Mouse (Mus musculus) intestine, embryonic 14.5 days (tissue): ENCODE results near the gene Reep1. TPM values are rescaled to one million over a fixed set of nuclear protein-coding genes. Genes with fewer than 3 reads are reported as not detected.

ENCODE experiments used
- ATAC-seq: fragments of 200-750 bp; cut with Nextera tagmentation; replicated peaks from 2 replicates; pipeline ENCODE4 v1.8.0; 2017; ENCODE audit warnings: low read depth, moderate number of reproducible peaks, moderate TSS enrichment, moderate library complexity; ENCODE audit not compliant: low FRiP score, low TSS enrichment
- DNase-seq: peaks from one replicate; pipeline ENCODE4 v3.0.0-alpha.2; 2018; ENCODE audit warnings: low spot score
- H3K27ac ChIP-seq: fragments of 300-500 bp; sonication (generic); 2 replicates; pipeline ENCODE4 v1.5.1; 2014; ENCODE audit warnings: low read depth, mild to moderate bottlenecking, control low read depth
- H3K27me3 ChIP-seq: fragments of 300-500 bp; sonication (generic); replicated peaks from 2 replicates; pipeline ENCODE4 v1.6.1; 2014; ENCODE audit warnings: low read length, control low read depth; ENCODE audit not compliant: control insufficient read depth, insufficient read depth
- H3K36me3 ChIP-seq: fragments of 300-500 bp; sonication (generic); 2 replicates; pipeline ENCODE4 v1.6.1; 2014; ENCODE audit warnings: low read length, control low read depth; ENCODE audit not compliant: control insufficient read depth, insufficient read depth
- H3K4me1 ChIP-seq: fragments of 300-500 bp; sonication (generic); replicated peaks from 2 replicates; pipeline ENCODE4 v1.6.1; 2014; ENCODE audit warnings: low read length, control low read depth, mixed read lengths; ENCODE audit not compliant: control insufficient read depth, insufficient read depth
- H3K4me2 ChIP-seq: fragments of 300-500 bp; sonication (generic); 2 replicates; pipeline ENCODE4 v1.6.1; 2014; ENCODE audit warnings: low read length
- H3K4me3 ChIP-seq: fragments of 300-500 bp; sonication (generic); 2 replicates; pipeline ENCODE4 v1.5.1; 2014; ENCODE audit warnings: low read depth, low read length, control low read depth, mixed read lengths
- H3K9ac ChIP-seq: fragments of 300-500 bp; sonication (generic); 2 replicates; pipeline ENCODE4 v1.6.1; 2014; ENCODE audit warnings: mild to moderate bottlenecking, low read length
- H3K9me3 ChIP-seq: fragments of 300-500 bp; sonication (generic); 2 replicates; pipeline ENCODE4 v1.6.1; 2016; ENCODE audit warnings: low read length, control low read depth; ENCODE audit not compliant: control insufficient read depth
- WGBS: fragments of 180-500 bp; shearing (Covaris S2); extraction: QIAGEN DNeasy Blood & Tissue Kit; methylation state at CpG from one replicate; pipeline ENCODE4 v1.1.7; 2014; 5-methylcytosine and 5-hydroxymethylcytosine counted together
- polyA plus RNA-seq: library from polyadenylated mRNA; unstranded; fragments of >200 nt; fragmentation: Nextera tagmentation; extraction: Ambion mirVana; gene quantifications from 2 replicates; pipeline ENCODE4 v1.2.1, GENCODE M21; 2014

The Reep1 gene
- 20.8 and 23.9 TPM in 2 replicates for polyA plus RNA-seq

DNA sequence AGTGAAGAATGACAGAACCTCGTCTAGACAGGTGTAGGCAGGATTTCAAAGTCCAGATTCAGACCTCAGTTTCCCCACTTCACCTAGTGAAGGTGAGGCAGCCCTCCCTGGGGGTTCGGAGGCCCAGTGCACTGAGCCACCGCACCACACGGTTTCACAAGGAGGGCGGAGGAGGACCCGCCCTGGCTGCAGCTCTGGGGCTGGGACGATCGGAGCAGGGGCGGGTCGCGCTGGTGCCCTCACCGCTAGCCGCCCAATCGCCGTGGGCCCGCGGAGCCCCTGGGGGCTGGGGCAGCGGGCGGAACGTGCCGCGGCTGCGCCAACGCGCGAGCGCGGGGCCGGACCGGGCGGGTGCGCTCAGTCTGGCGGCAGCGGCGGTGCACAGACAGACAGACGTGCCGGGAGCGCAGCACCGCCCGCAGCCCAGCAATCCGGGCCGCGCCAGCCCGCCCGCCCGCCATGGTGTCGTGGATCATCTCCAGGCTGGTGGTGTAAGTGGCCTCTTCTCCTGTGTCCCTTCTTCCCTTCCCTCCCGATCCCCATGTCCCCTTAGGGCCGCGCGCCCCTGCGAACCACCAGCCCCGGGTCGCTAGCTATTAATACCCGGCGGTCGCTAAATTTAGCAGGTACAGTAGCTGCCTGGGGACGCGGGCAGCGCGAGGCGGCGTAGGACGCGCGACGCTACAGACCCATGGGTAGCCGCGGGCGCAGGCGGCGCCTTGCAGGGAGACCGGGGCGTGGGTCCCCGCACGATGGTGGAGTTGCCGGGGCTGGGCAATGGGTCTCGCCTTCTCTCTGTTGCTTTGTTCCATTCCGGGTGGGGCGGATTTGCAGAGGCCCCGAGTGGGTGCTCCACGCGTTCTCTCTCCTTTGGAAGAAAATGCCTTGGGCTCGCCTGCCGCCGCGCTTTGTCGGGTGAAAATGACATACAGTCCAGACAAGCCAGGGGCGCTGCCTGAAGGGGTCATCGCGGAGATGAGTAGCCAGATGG lies at the start of gene Reep1:
TSS of gene Reep1 (plus strand) at position 51 of the 991 bp plus-strand sequence.
- peak within 1 kb of the TSS; percentile 61 for H3K4me3 ChIP-seq
- H3K9me3 ChIP-seq: no peaks in the 10 kb centered on the region
- peaks cover 6% of the 10 kb centered on the region; the same call in 1 of the 2 replicates for H3K4me1 ChIP-seq
- peak within 1 kb of the TSS; percentile 94 for H3K4me2 ChIP-seq
- no peaks in the 10 kb centered on the region for H3K36me3 ChIP-seq
- H3K27me3 ChIP-seq: peaks cover 18% of the 10 kb centered on the region
- H3K9ac ChIP-seq: peak within 1 kb of the TSS; percentile 56
- WGBS: 1% methylated on average over 84 of the region's 91 CpGs
- ATAC-seq (peak; percentile 95), DNase-seq (peak; percentile 78)
- H3K27ac ChIP-seq: no peak within 1 kb of the TSS

DNA sequence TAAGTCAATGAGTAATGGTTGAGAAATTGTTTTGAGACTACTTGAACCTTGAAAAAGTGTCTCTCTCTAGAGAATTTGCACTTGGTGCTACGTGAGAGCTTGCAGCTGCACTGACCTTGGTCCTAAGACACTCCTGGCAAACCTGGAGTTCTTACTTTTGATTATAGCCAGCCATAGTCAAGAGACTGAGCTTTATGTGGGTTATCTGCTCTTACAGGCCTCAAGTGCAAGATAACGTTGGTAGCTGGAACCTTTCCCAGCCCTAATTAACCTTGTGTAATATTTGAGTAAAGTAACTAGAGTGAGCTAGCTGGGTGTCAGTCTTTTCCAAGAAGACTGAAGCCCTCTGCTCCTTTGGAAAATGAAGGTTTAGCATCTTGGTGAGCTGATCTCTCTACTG lies 49.1 kb upstream of the Reep1 start:
- Histone ChIP-seq H3K4me2 (no peak overlapping the region), H3K27me3 (no peaks in the 10 kb centered on the region), H3K4me3 (no peak overlapping the region), H3K36me3 (no peaks in the 10 kb centered on the region), H3K27ac (no peak overlapping the region), H3K9ac (no peak overlapping the region), H3K4me1 (no peaks in the 10 kb centered on the region), H3K9me3 (no peaks in the 10 kb centered on the region)
- DNase-seq (no peak), ATAC-seq (no peak)
- WGBS: 49% methylated on average over 2 of the region's 2 CpGs

DNA sequence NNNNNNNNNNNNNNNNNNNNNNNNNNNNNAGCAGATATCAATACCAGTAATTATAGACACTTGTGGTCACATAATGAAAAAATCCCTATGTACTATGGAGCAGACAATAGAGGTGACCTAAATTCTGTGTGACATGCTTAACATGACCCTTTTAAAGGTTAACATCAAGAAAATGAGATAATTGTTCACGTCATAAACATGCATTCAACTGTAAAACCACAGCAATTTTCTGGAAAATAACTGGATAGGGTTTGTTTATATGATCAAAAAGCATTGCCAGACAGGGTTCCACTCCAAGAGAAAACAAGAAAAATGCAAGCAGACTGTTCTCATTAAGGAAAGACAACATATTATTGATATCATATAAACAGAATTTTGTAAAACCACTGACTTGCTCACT lies 42.9 kb upstream of the Reep1 start:
- no peak for DNase-seq
- Histone ChIP-seq H3K27me3 (no peaks in the 10 kb centered on the region), H3K27ac (no peak overlapping the region), H3K4me2 (no peak overlapping the region), H3K4me3 (no peak overlapping the region), H3K36me3 (no peaks in the 10 kb centered on the region), H3K9ac (no peak overlapping the region), H3K4me1 (no peaks in the 10 kb centered on the region), H3K9me3 (no peaks in the 10 kb centered on the region)
- no peak for ATAC-seq
- 56% methylated on average over 1 of the region's 1 CpGs for WGBS

DNA sequence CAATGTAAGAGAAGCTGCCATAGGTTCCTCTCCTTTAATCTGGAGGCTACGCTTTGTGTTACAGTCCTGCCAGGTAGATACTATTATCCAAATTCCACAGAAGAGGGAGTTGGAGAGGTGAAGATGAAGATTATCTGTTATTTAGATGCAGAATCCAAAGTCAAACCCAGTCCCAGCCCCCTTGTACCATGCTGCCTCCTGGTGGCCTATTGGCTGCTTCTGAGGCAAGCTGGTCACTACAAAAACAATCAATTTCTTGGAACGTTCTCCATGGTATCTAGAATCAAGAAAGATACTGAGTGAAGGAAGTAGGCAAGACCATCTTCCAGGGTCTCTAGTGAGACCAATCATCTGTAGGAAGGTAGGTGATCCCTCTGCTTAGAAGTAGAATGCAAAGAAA lies 34.2 kb upstream of the Reep1 start:
- 72% methylated on average over 2 of the region's 2 CpGs for WGBS
- Histone ChIP-seq H3K4me2 (no peak overlapping the region), H3K4me3 (no peak overlapping the region), H3K9me3 (no peaks in the 10 kb centered on the region), H3K27me3 (no peaks in the 10 kb centered on the region), H3K27ac (no peak overlapping the region), H3K9ac (no peak overlapping the region), H3K36me3 (no peaks in the 10 kb centered on the region), H3K4me1 (no peaks in the 10 kb centered on the region)
- ATAC-seq (no peak), DNase-seq (no peak)

- Histone ChIP-seq H3K4me1 (no peaks in the 10 kb centered on the region), H3K4me3 (no peak overlapping the region), H3K36me3 (no peaks in the 10 kb centered on the region), H3K4me2 (no peak overlapping the region), H3K27me3 (no peaks in the 10 kb centered on the region), H3K27ac (no peak overlapping the region), H3K9me3 (no peaks in the 10 kb centered on the region), H3K9ac (no peak overlapping the region)
- WGBS: 66% methylated on average over 7 of the region's 7 CpGs
- ATAC-seq (no peak), DNase-seq (no peak)
Observed at GRCm38 (mm10) chr6:71678891-71679290, 28.5 kb upstream of the Reep1 start.

DNA sequence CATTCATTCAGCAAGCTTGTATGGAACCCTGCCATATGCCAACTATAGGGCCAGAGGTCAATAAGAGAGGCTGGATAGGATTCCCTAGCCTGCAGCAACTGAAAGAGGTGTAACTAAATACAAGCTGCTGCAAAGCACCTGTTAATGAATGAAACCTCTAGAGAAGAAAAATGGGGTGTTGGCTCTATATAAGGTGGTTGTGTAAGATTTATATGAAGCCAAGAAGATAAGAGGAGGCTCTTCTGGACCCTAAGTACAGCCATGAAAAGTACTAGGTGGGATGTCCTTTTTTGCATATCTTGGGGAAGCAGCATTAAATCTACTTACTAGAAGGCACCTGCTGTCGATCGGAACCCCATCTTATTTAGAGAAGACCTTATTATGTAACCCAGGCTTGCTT lies 12.2 kb upstream of the Reep1 start:
- Histone ChIP-seq H3K27ac (no peak overlapping the region), H3K9me3 (no peaks in the 10 kb centered on the region), H3K4me2 (no peak overlapping the region), H3K27me3 (no peaks in the 10 kb centered on the region), H3K4me1 (no peaks in the 10 kb centered on the region), H3K9ac (no peak overlapping the region), H3K36me3 (no peaks in the 10 kb centered on the region), H3K4me3 (no peak overlapping the region)
- no peak for DNase-seq
- ATAC-seq: no peak
- 89% methylated on average over 2 of the region's 2 CpGs for WGBS

GRCm38 (mm10) chr6:71695599-71695998 lies 11.8 kb upstream of the Reep1 start:
- DNase-seq (no peak), ATAC-seq (no peak)
- H3K4me1 ChIP-seq: no peaks in the 10 kb centered on the region
- no peaks in the 10 kb centered on the region for H3K9me3 ChIP-seq
- WGBS: 80% methylated on average over 3 of the region's 3 CpGs
- no peaks in the 10 kb centered on the region for H3K27me3 ChIP-seq
- H3K36me3 ChIP-seq: no peaks in the 10 kb centered on the region
- no peak overlapping the region for H3K4me2 ChIP-seq
- H3K4me3 ChIP-seq: no peak overlapping the region
- H3K9ac ChIP-seq: no peak overlapping the region
- no peak overlapping the region for H3K27ac ChIP-seq

- H3K27me3 ChIP-seq: peaks cover 18% of the 10 kb centered on the region
- no peak overlapping the region for H3K9ac ChIP-seq
- H3K27ac ChIP-seq: no peak overlapping the region
- H3K4me3 ChIP-seq: no peak overlapping the region
- H3K9me3 ChIP-seq: no peaks in the 10 kb centered on the region
- DNase-seq: no peak
- no peak for ATAC-seq
- WGBS: 82% methylated on average over 12 of the region's 12 CpGs
- H3K36me3 ChIP-seq: no peaks in the 10 kb centered on the region
- no peak overlapping the region for H3K4me2 ChIP-seq
- peaks cover 6% of the 10 kb centered on the region; the same call in 1 of the 2 replicates for H3K4me1 ChIP-seq
Observed at GRCm38 (mm10) chr6:71706871-71707270, 490 bp upstream of the Reep1 start.
